Mouse (Mus musculus): Measurements from ENCODE around the gene Tm4sf1. TPM values are rescaled to one million over a fixed set of nuclear protein-coding genes. Genes with fewer than 3 reads are reported as not detected.

Tm4sf1 gene
- total RNA-seq (2022) = 10 to 100 TPM; 10.2 to 17.6 (median 15.2) TPM

GRCm38 (mm10) chr3:57301921-57302539 is at the start of gene Tm4sf1:
Tm4sf1 (minus strand) TSS chr3:57301988.
- DNase-seq (ENCODE audit: low spot score in 2 of 2) = no peak

- DNase-seq (ENCODE audit: low spot score in 2 of 2) = no peak
Measured at GRCm38 (mm10) chr3:57344811-57345210, 43.0 kb upstream of the Tm4sf1 start.

GRCm38 (mm10) chr3:57343837-57344607 is 42.2 kb upstream of the Tm4sf1 start:
- DNase-seq (ENCODE audit: low spot score in 2 of 2) = peak; percentile 5 to 16

GRCm38 (mm10) chr3:57342976-57343375 is 41.2 kb upstream of the Tm4sf1 start:
- DNase-seq (ENCODE audit: low spot score in 2 of 2) = no peak

- DNase-seq (ENCODE audit: low spot score in 2 of 2) = no peak
Measured at GRCm38 (mm10) chr3:57341321-57341720, 39.5 kb upstream of the Tm4sf1 start.

- no peak for DNase-seq (ENCODE audit: low spot score in 2 of 2)
Measured at GRCm38 (mm10) chr3:57335080-57335815, 33.5 kb upstream of the Tm4sf1 start.

GRCm38 (mm10) chr3:57327941-57328340 is 26.2 kb upstream of the Tm4sf1 start:
- DNase-seq (ENCODE audit: low spot score in 2 of 2) = no peak

- DNase-seq (ENCODE audit: low spot score in 2 of 2) = no peak
Measured at GRCm38 (mm10) chr3:57307076-57307475, 5.3 kb upstream of the Tm4sf1 start.

GRCm38 (mm10) chr3:57305564-57305963 is 3.8 kb upstream of the Tm4sf1 start:
- DNase-seq (ENCODE audit: low spot score in 2 of 2) = no peak

GRCm38 (mm10) chr3:57304484-57304883 is 2.7 kb upstream of the Tm4sf1 start:
- DNase-seq (ENCODE audit: low spot score in 2 of 2) = no peak

GRCm38 (mm10) chr3:57304050-57304449 is 2.3 kb upstream of the Tm4sf1 start:
- no peak for DNase-seq (ENCODE audit: low spot score in 2 of 2)

- DNase-seq (ENCODE audit: low spot score in 2 of 2) = no peak
Measured at GRCm38 (mm10) chr3:57303486-57303885, 1.7 kb upstream of the Tm4sf1 start.

GRCm38 (mm10) chr3:57302886-57303285 is 1.1 kb upstream of the Tm4sf1 start:
- no peak for DNase-seq (ENCODE audit: low spot score in 2 of 2)

- no peak for DNase-seq (ENCODE audit: low spot score in 2 of 2)
Measured at GRCm38 (mm10) chr3:57301366-57301765, 422 bp downstream of the Tm4sf1 start.

- DNase-seq (ENCODE audit: low spot score in 2 of 2) = no peak
Measured at GRCm38 (mm10) chr3:57297991-57298390, 3.8 kb downstream of the Tm4sf1 start.

GRCm38 (mm10) chr3:57296574-57296973 is 5.2 kb downstream of the Tm4sf1 start:
- DNase-seq (ENCODE audit: low spot score in 2 of 2) = no peak

GRCm38 (mm10) chr3:57295631-57296030 is 6.2 kb downstream of the Tm4sf1 start:
- no peak for DNase-seq (ENCODE audit: low spot score in 2 of 2)

GRCm38 (mm10) chr3:57294742-57295525 is 6.9 kb downstream of the Tm4sf1 start:
- DNase-seq (ENCODE audit: low spot score in 2 of 2) = peak in 1 of 2 experiments; percentile 6

- DNase-seq (ENCODE audit: low spot score in 2 of 2) = no peak
Measured at GRCm38 (mm10) chr3:57293925-57294324, 7.9 kb downstream of the Tm4sf1 start.

GRCm38 (mm10) chr3:57292826-57293225 is 9.0 kb downstream of the Tm4sf1 start:
- DNase-seq (ENCODE audit: low spot score in 2 of 2) = no peak

- no peak for DNase-seq (ENCODE audit: low spot score in 2 of 2)
Measured at GRCm38 (mm10) chr3:57288944-57289491, 12.8 kb downstream of the Tm4sf1 start.
